Mouse (Mus musculus) testis, adult 2 months (tissue): Measurements from ENCODE around the gene Vwce.

Experiments used
- CTCF ChIP-seq: fragments of 200-500 bp; IDR thresholded peaks from 2 replicates; pipeline ENCODE4 v1.5.1; 2012; ENCODE audit warnings: low read depth, mild to moderate bottlenecking, inconsistent platforms, low read length, moderate library complexity; ENCODE audit not compliant: control insufficient read depth, insufficient read depth, insufficient replicate concordance
- POLR2A ChIP-seq: fragments of 200-500 bp; IDR thresholded peaks from 2 replicates; pipeline ENCODE4 v1.6.1; 2012; ENCODE audit warnings: low read depth, mild to moderate bottlenecking, inconsistent platforms, low read length, moderate library complexity; ENCODE audit not compliant: control insufficient read depth

- TF ChIP-seq CTCF = no peak
- TF ChIP-seq POLR2A = no peak
These were observed 44.7 kb upstream of the Vwce start for GRCm38 (mm10) chr19:10589127-10589857.
